Comparison of ENCODE assay signal across 25 mouse cellular contexts in genomic region chr1:151516871-151517270, GRCm38 (mm10).
"Had no signal": no experiment of that assay in that cellular context is flagged by ENCODE, and none has a peak within 500 bp of the region (broad histone marks: within the 10 kb centered on the region; RNA-seq: fewer than 3 reads in every experiment).

No protein-coding gene starts in this region.

- H3K4me3 ChIP-seq: heart, embryonic 10.5 days; heart, embryonic 12.5 days; hindbrain, embryonic 13.5 days; intestine, embryonic 15.5 days; layer of hippocampus, adult 2 months; left cerebral cortex, adult 2 months; limb, embryonic 10.5 days; limb, embryonic 12.5 days; liver, embryonic 13.5 days; liver, embryonic 15.5 days had no signal

- H3K27ac ChIP-seq: heart, embryonic 10.5 days; hindbrain, embryonic 13.5 days; intestine, embryonic 15.5 days; layer of hippocampus, adult 2 months; left cerebral cortex, adult 2 months; limb, embryonic 10.5 days; limb, embryonic 12.5 days; liver, embryonic 13.5 days; liver, embryonic 15.5 days had no signal

- H3K9ac ChIP-seq: heart, embryonic 12.5 days; hindbrain, embryonic 13.5 days; intestine, embryonic 15.5 days; limb, embryonic 12.5 days; liver, embryonic 13.5 days; liver, embryonic 15.5 days had no signal

- H3K36me3 ChIP-seq: heart, embryonic 10.5 days; heart, embryonic 12.5 days; hindbrain, embryonic 13.5 days; intestine, embryonic 15.5 days; limb, embryonic 10.5 days; limb, embryonic 12.5 days; liver, embryonic 13.5 days; liver, embryonic 15.5 days had no signal

- ATAC-seq: hindbrain, embryonic 16.5 days; inflammation-experienced regulatory T-cells, adult 6 months; intestine, embryonic 15.5 days; intestine, postnatal 0 days had no signal

- H3K9me3 ChIP-seq: heart, embryonic 10.5 days; heart, embryonic 12.5 days; hindbrain, embryonic 13.5 days; intestine, embryonic 15.5 days; limb, embryonic 10.5 days; limb, embryonic 12.5 days; liver, embryonic 13.5 days; liver, embryonic 15.5 days had no signal

- H3K4me2 ChIP-seq: heart, embryonic 12.5 days; hindbrain, embryonic 13.5 days; intestine, embryonic 15.5 days; limb, embryonic 12.5 days; liver, embryonic 11.5 days; liver, embryonic 13.5 days; liver, embryonic 15.5 days had no signal

- H3K27me3 ChIP-seq: heart, embryonic 12.5 days; hindbrain, embryonic 13.5 days; intestine, embryonic 15.5 days; limb, embryonic 12.5 days; liver, embryonic 13.5 days; liver, embryonic 15.5 days had no signal

- DNase-seq: gastrocnemius, postnatal 14 days; gastrocnemius, postnatal 36 days; heart, adult 18-20 months; heart, postnatal 10 days; heart, postnatal 36 days; kidney, adult 18-20 months; kidney, adult 8-10 months; kidney, postnatal 10 days; kidney, postnatal 25 days; kidney, postnatal 4 days; liver; liver, embryonic 13.5 days had no signal

- H3K4me1 ChIP-seq: heart, embryonic 10.5 days; hindbrain, embryonic 13.5 days; intestine, embryonic 15.5 days; limb, embryonic 10.5 days; limb, embryonic 12.5 days; liver, embryonic 13.5 days; liver, embryonic 15.5 days had no signal
